Mouse (Mus musculus) spleen, adult 10 weeks (tissue): Measurements from ENCODE around the gene Dbt. TPM values are rescaled to one million over a fixed set of nuclear protein-coding genes. Genes with fewer than 3 reads are reported as not detected.

ENCODE experiments used
- polyA plus RNA-seq: library from polyadenylated mRNA; stranded (reverse); fragments of 350-450 nt; fragmentation: Illumina TruSeq; extraction: RNeasy Lipid Tissue Mini Kit (QIAGEN cat#74804); gene quantifications from one replicate; pipeline ENCODE4 v1.2.3, GENCODE M21; 2015; ENCODE audit warnings: low replicate concordance; ENCODE audit not compliant: insufficient read depth

Dbt gene
- polyA plus RNA-seq = 22.3 TPM

GRCm38 (mm10) chr3:116512904-116513716 is at the start of gene Dbt:
Gene Dbt (plus strand): TSS chr3:116513070.

GRCm38 (mm10) chr3:116507772-116508351 is 5.0 kb upstream of the Dbt start, which contains the start of gene Rtca:
Gene Rtca (minus strand): TSS chr3:116508208.

GRCm38 (mm10) chr3:116562408-116563094 is 49.7 kb downstream of the Dbt start, which contains the start of gene Lrrc39:
Gene Lrrc39 (plus strand): TSS chr3:116562973.

GRCm38 (mm10) chr3:116594728-116595602 is 82.1 kb downstream of the Dbt start, which contains the start of gene Sass6:
Gene Sass6 (plus strand): TSS chr3:116594982.

Other genes with a start within 250 kb of the Dbt start
- 19.9 TPM for gene Cdc14a, start 89.0 kb upstream of the Dbt start, polyA plus RNA-seq
- gene Rtca, start 4.9 kb upstream of the Dbt start, polyA plus RNA-seq = 29.3 TPM
- gene Lrrc39, start 49.9 kb downstream of the Dbt start, polyA plus RNA-seq = 0.47 TPM
- 16.3 TPM for gene Sass6, start 81.9 kb downstream of the Dbt start, polyA plus RNA-seq
- 48.9 TPM for gene Trmt13, start 101.5 kb downstream of the Dbt start, polyA plus RNA-seq
- gene Mfsd14a, start 149.6 kb downstream of the Dbt start, polyA plus RNA-seq = 82.0 TPM
- not detected for gene Gm43191, start 168.2 kb downstream of the Dbt start, polyA plus RNA-seq
- gene Slc35a3, start 199.8 kb downstream of the Dbt start, polyA plus RNA-seq = 45.2 TPM